9 mouse cellular contexts compared by ENCODE assay signal in genomic region chr16:91786425-91786824, GRCm38 (mm10). TPM values are rescaled to one million over a fixed set of nuclear protein-coding genes. Genes with fewer than 3 reads are reported as not detected.
DNase-seq lines count a peak whose midpoint lies in the region; ATAC-seq and TF ChIP-seq lines count a peak whose summit lies in the region.
"Had no signal": no experiment of that assay in that cellular context is flagged by ENCODE, and none has a peak within 500 bp of the region (broad histone marks: within the 10 kb centered on the region; RNA-seq: fewer than 3 reads in every experiment).

No protein-coding gene starts in this region.

- H3K36me3 ChIP-seq in forebrain, postnatal 0 days (ENCODE audit: insufficient read depth), result peaks cover 24% of the 10 kb centered on the region
- peaks cover 3% of the 10 kb centered on the region for H3K36me3 ChIP-seq in intestine, postnatal 0 days (ENCODE audit: control insufficient read depth, insufficient read depth)

- ATAC-seq in forebrain, postnatal 0 days, result peak; percentile 29; the same call in 1 of the 2 replicates
- no peak for ATAC-seq in intestine, postnatal 0 days

- TF ChIP-seq CTCF in forebrain, postnatal 0 days (IDR thresholded peaks at IDR 0.05; ENCODE audit: low read depth), result no peak
- no peak for TF ChIP-seq CTCF in layer of hippocampus, adult 2 months (conservative IDR thresholded peaks at IDR 0.05)
- no peak for TF ChIP-seq CTCF in intestine, postnatal 0 days (IDR thresholded peaks at IDR 0.05; ENCODE audit: low read depth)

- DNase-seq in kidney, postnatal 10 days, result peak; percentile 71
- no peak for DNase-seq in kidney, adult 11 months
- DNase-seq in brain, adult 2 months (ENCODE audit: low read depth, low spot score), result peak; percentile 61
- peak; percentile 66 for DNase-seq in forebrain, postnatal 0 days
- DNase-seq in layer of hippocampus, adult 2 months (ENCODE audit: low spot score in 2 of 2), result peak; percentile 34 to 38
- DNase-seq in thymus, postnatal 25 days, result no peak
- no peak for DNase-seq in thymus, postnatal 14 days

- peak overlapping the region; percentile 9; the same call in 1 of the 2 replicates for H3K27ac ChIP-seq in forebrain, postnatal 0 days (ENCODE audit: low read depth, low read length)
- peak overlapping the region; percentile 72 for H3K27ac ChIP-seq in layer of hippocampus, adult 2 months
- no peak overlapping the region for H3K27ac ChIP-seq in intestine, postnatal 0 days (ENCODE audit: low read depth, low read length)

- H3K4me2 ChIP-seq in forebrain, postnatal 0 days (ENCODE audit: low read depth), result no peak overlapping the region
- H3K4me2 ChIP-seq in intestine, postnatal 0 days (replicated peaks; ENCODE audit: low read depth), result no peak overlapping the region

- 28% methylated on average over 10 of the region's 10 CpGs for WGBS in forebrain, postnatal 0 days
- WGBS in intestine, postnatal 0 days, result 74% methylated on average over 10 of the region's 10 CpGs

- H3K4me3 ChIP-seq in forebrain, postnatal 0 days (ENCODE audit: low read depth, low read length), result no peak overlapping the region
- H3K4me3 ChIP-seq in layer of hippocampus, adult 2 months, result no peak overlapping the region
- H3K4me3 ChIP-seq in intestine, postnatal 0 days (ENCODE audit: low read depth, low read length), result no peak overlapping the region
- H3K4me3 ChIP-seq: erythroblast, embryonic 14.5 days had no signal

- no peak overlapping the region for H3K9ac ChIP-seq in forebrain, postnatal 0 days
- no peak overlapping the region for H3K9ac ChIP-seq in intestine, postnatal 0 days (ENCODE audit: low read depth, low read length)

- no peaks in the 10 kb centered on the region for H3K27me3 ChIP-seq in forebrain, postnatal 0 days (ENCODE audit: insufficient read depth, low read length)
- no peaks in the 10 kb centered on the region for H3K27me3 ChIP-seq in intestine, postnatal 0 days (replicated peaks; ENCODE audit: control insufficient read depth, insufficient read depth, low read length)

- H3K9me3 ChIP-seq in forebrain, postnatal 0 days (ENCODE audit: low read length), result no peaks in the 10 kb centered on the region
- H3K9me3 ChIP-seq in intestine, postnatal 0 days (ENCODE audit: control insufficient read depth), result no peaks in the 10 kb centered on the region

- H3K4me1 ChIP-seq in forebrain, postnatal 0 days (ENCODE audit: insufficient read depth), result no peaks in the 10 kb centered on the region
- H3K4me1 ChIP-seq in intestine, postnatal 0 days (replicated peaks; ENCODE audit: control insufficient read depth, insufficient read depth, low read length), result no peaks in the 10 kb centered on the region

RNA-seq across cellular contexts. Expression of gene Itsn1, which starts 57.3 kb away (rescaled TPM):
- 79.2 and 90.5 TPM in 2 replicates for total RNA-seq in forebrain, postnatal 0 days (2014; rRNA removed)
- 30.1 and 43.5 TPM in 2 replicates for polyA plus RNA-seq in forebrain, postnatal 0 days (2015; fragmentation: Nextera tagmentation; extraction: Ambion mirVana)
- 100 to 1,000 TPM; 160 to 176 TPM for total RNA-seq in layer of hippocampus, adult 2 months (2021)
- 6.2 and 6.5 TPM in 2 replicates for polyA plus RNA-seq in intestine, postnatal 0 days (2015; fragmentation: Nextera tagmentation; extraction: Ambion mirVana)

RNA-seq across cellular contexts. Expression of gene Cryzl1, which starts 57.6 kb away (rescaled TPM):
- 62.5 and 69.5 TPM in 2 replicates for total RNA-seq in forebrain, postnatal 0 days (2014; rRNA removed)
- 94.8 and 97.1 TPM in 2 replicates for polyA plus RNA-seq in forebrain, postnatal 0 days (2015; fragmentation: Nextera tagmentation; extraction: Ambion mirVana)
- 100 to 1,000 TPM; 104 to 111 TPM for total RNA-seq in layer of hippocampus, adult 2 months (2021)
- 36.3 and 42.2 TPM in 2 replicates for polyA plus RNA-seq in intestine, postnatal 0 days (2015; fragmentation: Nextera tagmentation; extraction: Ambion mirVana)

Comparison
In these comparisons a context has a peak if more than half of its experiments do, and no peak if none do; other contexts are left out.
1. DNase-seq: peak in kidney, postnatal 10 days (single experiment), brain, adult 2 months (single experiment), forebrain, postnatal 0 days (single experiment) and layer of hippocampus, adult 2 months (2 of 2); none in kidney, adult 11 months (single experiment), thymus, postnatal 25 days (single experiment) and thymus, postnatal 14 days (single experiment).